Mouse (Mus musculus): Measurements from ENCODE around the gene Evi2a.

The Evi2a gene

GRCm38 (mm10) chr11:79526549-79526948 is 3.9 kb downstream of the Evi2a start:
- DNase-seq (ENCODE audit: low read depth in 2 of 2, low spot score in 2 of 2), result no peak

- DNase-seq (ENCODE audit: low read depth in 2 of 2, low spot score in 2 of 2), result no peak
Observed at GRCm38 (mm10) chr11:79524310-79524575, 6.2 kb downstream of the Evi2a start.

GRCm38 (mm10) chr11:79523560-79524309 is 6.7 kb downstream of the Evi2a start, which contains the start of gene Evi2b:
Gene Evi2b (minus strand): TSS chr11:79523762.
- DNase-seq (ENCODE audit: low read depth in 2 of 2, low spot score in 2 of 2), result peak; percentile 32 to 42

- no peak for DNase-seq (ENCODE audit: low read depth in 2 of 2, low spot score in 2 of 2)
Observed at GRCm38 (mm10) chr11:79522944-79523343, 7.5 kb downstream of the Evi2a start.

GRCm38 (mm10) chr11:79521930-79522329 is 8.5 kb downstream of the Evi2a start:
- peak in 1 of 2 experiments; percentile 28 for DNase-seq (ENCODE audit: low read depth in 2 of 2, low spot score in 2 of 2)

GRCm38 (mm10) chr11:79520772-79521171 is 9.6 kb downstream of the Evi2a start:
- DNase-seq (ENCODE audit: low read depth in 2 of 2, low spot score in 2 of 2), result no peak

GRCm38 (mm10) chr11:79519878-79520291 is 10.5 kb downstream of the Evi2a start:
- DNase-seq (ENCODE audit: low read depth in 2 of 2, low spot score in 2 of 2), result peak; percentile 25 to 57

- no peak for DNase-seq (ENCODE audit: low read depth in 2 of 2, low spot score in 2 of 2)
Observed at GRCm38 (mm10) chr11:79519299-79519698, 11.1 kb downstream of the Evi2a start.

GRCm38 (mm10) chr11:79515798-79516197 is 14.6 kb downstream of the Evi2a start:
- no peak for DNase-seq (ENCODE audit: low read depth in 2 of 2, low spot score in 2 of 2)

GRCm38 (mm10) chr11:79515331-79515730 is 15.1 kb downstream of the Evi2a start:
- DNase-seq (ENCODE audit: low read depth in 2 of 2, low spot score in 2 of 2), result no peak

GRCm38 (mm10) chr11:79511970-79512369 is 18.4 kb downstream of the Evi2a start:
- no peak for DNase-seq (ENCODE audit: low read depth in 2 of 2, low spot score in 2 of 2)

- no peak for DNase-seq (ENCODE audit: low read depth in 2 of 2, low spot score in 2 of 2)
Observed at GRCm38 (mm10) chr11:79504506-79504905, 25.9 kb downstream of the Evi2a start.

- no peak for DNase-seq (ENCODE audit: low read depth in 2 of 2, low spot score in 2 of 2)
Observed at GRCm38 (mm10) chr11:79503845-79504244, 26.6 kb downstream of the Evi2a start, which contains the start of gene Omg. Gene Omg (minus strand): TSS chr11:79504084.

- DNase-seq (ENCODE audit: low read depth in 2 of 2, low spot score in 2 of 2), result no peak
Observed at GRCm38 (mm10) chr11:79502917-79503316, 27.5 kb downstream of the Evi2a start.

- DNase-seq (ENCODE audit: low read depth in 2 of 2, low spot score in 2 of 2), result no peak
Observed at GRCm38 (mm10) chr11:79494976-79495800, 35.2 kb downstream of the Evi2a start.

GRCm38 (mm10) chr11:79484721-79485120 is 45.7 kb downstream of the Evi2a start:
- no peak for DNase-seq (ENCODE audit: low read depth in 2 of 2, low spot score in 2 of 2)

GRCm38 (mm10) chr11:79483876-79484528 is 46.4 kb downstream of the Evi2a start:
- no peak for DNase-seq (ENCODE audit: low read depth in 2 of 2, low spot score in 2 of 2)

GRCm38 (mm10) chr11:79483392-79483791 is 47.0 kb downstream of the Evi2a start:
- DNase-seq (ENCODE audit: low read depth in 2 of 2, low spot score in 2 of 2), result no peak
